Mouse (Mus musculus) embryo, embryonic 11 days (tissue): Measurements from ENCODE around the gene Cntf.
"Not testable (repeated sequence)": the region's sequence is repeated elsewhere in the genome, so short reads cannot be mapped to it uniquely, and the experiment has no call there.

Source experiments
- DNase-seq: peaks from one replicate; pipeline ENCODE4 v3.0.0-alpha.2; 2015

Gene Cntf

GRCm38 (mm10) chr19:12762212-12763130 lies 3.0 kb downstream of the Cntf start:
- no peak for DNase-seq

GRCm38 (mm10) chr19:12759656-12760055 lies 5.8 kb downstream of the Cntf start:
- no peak for DNase-seq

GRCm38 (mm10) chr19:12758936-12759478 lies 6.4 kb downstream of the Cntf start:
- DNase-seq = no peak

- DNase-seq = no peak
These were observed 9.1 kb downstream of the Cntf start for GRCm38 (mm10) chr19:12756286-12756685.

GRCm38 (mm10) chr19:12731950-12732349 lies 33.5 kb downstream of the Cntf start:
- DNase-seq = no peak

GRCm38 (mm10) chr19:12731036-12731435 lies 34.4 kb downstream of the Cntf start:
- DNase-seq = no peak

- no peak for DNase-seq
These were observed 39.6 kb downstream of the Cntf start for GRCm38 (mm10) chr19:12725851-12726250.

- peak; percentile 8 for DNase-seq
These were observed 43.1 kb downstream of the Cntf start for GRCm38 (mm10) chr19:12722308-12722707.

- DNase-seq = not testable (repeated sequence)
These were observed 43.8 kb downstream of the Cntf start for GRCm38 (mm10) chr19:12721596-12721995.

GRCm38 (mm10) chr19:12720919-12721318 lies 44.5 kb downstream of the Cntf start:
- not testable (repeated sequence) for DNase-seq

GRCm38 (mm10) chr19:12720463-12720862 lies 45.0 kb downstream of the Cntf start:
- no peak for DNase-seq

GRCm38 (mm10) chr19:12719189-12719588 lies 46.2 kb downstream of the Cntf start:
- DNase-seq = no peak
